Mouse (Mus musculus) cerebellum, postnatal 14 days (tissue): Measurements from ENCODE around the gene Prrx2.
"Not testable (repeated sequence)": the region's sequence is repeated elsewhere in the genome, so short reads cannot be mapped to it uniquely, and the experiment has no call there.

Experiments used
- DNase-seq, 2 experiments: peaks; one replicate each; pipeline ENCODE4 v3.0.0; 2021; ENCODE audit warnings: mixed read lengths in 2 of 2

Prrx2 gene

GRCm38 (mm10) chr2:30913022-30913421 is 78.2 kb downstream of the Prrx2 start:
- DNase-seq, result no peak

- DNase-seq, result no peak
Observed at GRCm38 (mm10) chr2:30914836-30915235, 80.1 kb downstream of the Prrx2 start.

GRCm38 (mm10) chr2:30915376-30915775 is 80.6 kb downstream of the Prrx2 start:
- DNase-seq, result no peak

GRCm38 (mm10) chr2:30915933-30916332 is 81.2 kb downstream of the Prrx2 start:
- DNase-seq, result not testable (repeated sequence)

- DNase-seq, result no peak
Observed at GRCm38 (mm10) chr2:30917649-30918048, 82.9 kb downstream of the Prrx2 start.

GRCm38 (mm10) chr2:30918126-30918525 is 83.4 kb downstream of the Prrx2 start:
- no peak for DNase-seq

- no peak for DNase-seq
Observed at GRCm38 (mm10) chr2:30918780-30919329, 84.1 kb downstream of the Prrx2 start.

- DNase-seq, result no peak
Observed at GRCm38 (mm10) chr2:30920216-30920615, 85.4 kb downstream of the Prrx2 start.

- no peak for DNase-seq
Observed at GRCm38 (mm10) chr2:30923099-30923498, 88.3 kb downstream of the Prrx2 start.

GRCm38 (mm10) chr2:30925181-30925580 is 90.4 kb downstream of the Prrx2 start:
- no peak for DNase-seq

- no peak for DNase-seq
Observed at GRCm38 (mm10) chr2:30926381-30926780, 91.6 kb downstream of the Prrx2 start.

- peak; percentile 19 to 41 for DNase-seq
Observed at GRCm38 (mm10) chr2:30927151-30927781, 92.5 kb downstream of the Prrx2 start.

- peak; percentile 92 to 96 for DNase-seq
Observed at GRCm38 (mm10) chr2:30927844-30928628, 93.3 kb downstream of the Prrx2 start.

GRCm38 (mm10) chr2:30928893-30929482 is 94.2 kb downstream of the Prrx2 start:
- DNase-seq, result no peak

GRCm38 (mm10) chr2:30929483-30930045 is 94.8 kb downstream of the Prrx2 start, which contains the start of gene Ptges:
TSS of gene Ptges (minus strand) at chr2:30929863.
- peak; percentile 86 to 90 for DNase-seq

- DNase-seq, result not testable (repeated sequence)
Observed at GRCm38 (mm10) chr2:30930846-30931245, 96.1 kb downstream of the Prrx2 start.
